Mouse (Mus musculus): ENCODE results near the gene Htatip2. TPM values are rescaled to one million over a fixed set of nuclear protein-coding genes. Genes with fewer than 3 reads are reported as not detected.

Htatip2 gene
- polyA plus RNA-seq, 1 experiment from 2014 or later: 4.5 TPM

DNA sequence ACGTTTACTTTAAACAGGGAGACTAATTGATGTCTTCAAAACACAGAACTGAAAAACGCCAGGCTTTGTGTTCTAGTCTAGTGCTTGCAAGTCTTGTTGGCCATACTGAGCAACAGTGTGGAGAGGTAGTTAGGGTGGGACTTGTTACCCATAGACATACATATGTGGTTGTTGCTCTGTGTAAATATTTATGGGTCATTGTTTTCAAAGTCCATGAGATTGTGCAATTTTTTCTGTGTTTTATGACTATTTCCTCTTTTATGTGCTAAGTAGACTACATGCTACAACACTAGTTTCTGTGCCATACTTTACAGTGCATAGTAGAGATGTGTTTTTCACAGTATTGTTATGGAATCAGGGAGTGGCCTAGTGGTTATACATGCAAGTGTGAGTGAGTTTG is 35.4 kb downstream of the Htatip2 start:
- no peak overlapping the region for H3K4me2 ChIP-seq (replicated peaks)
- WGBS: 91% methylated on average over 2 of the region's 2 CpGs
- H3K27me3 ChIP-seq: no peaks in the 10 kb centered on the region
- no peak overlapping the region for H3K9ac ChIP-seq (replicated peaks)
- H3K4me1 ChIP-seq (replicated peaks): no peaks in the 10 kb centered on the region
- ATAC-seq: no peak
- H3K27ac ChIP-seq: no peak overlapping the region
- peaks cover 54% of the 10 kb centered on the region for H3K36me3 ChIP-seq
- no peaks in the 10 kb centered on the region for H3K9me3 ChIP-seq
- no peak overlapping the region for H3K4me3 ChIP-seq (replicated peaks)

GRCm38 (mm10) chr7:49797171-49797570 is 38.3 kb downstream of the Htatip2 start:
- H3K9ac ChIP-seq (replicated peaks): no peak overlapping the region
- WGBS: 75% methylated on average over 1 of the region's 1 CpGs
- H3K4me3 ChIP-seq (replicated peaks): no peak overlapping the region
- no peak overlapping the region for H3K27ac ChIP-seq
- H3K4me1 ChIP-seq (replicated peaks): no peaks in the 10 kb centered on the region
- H3K27me3 ChIP-seq: no peaks in the 10 kb centered on the region
- peaks cover 51% of the 10 kb centered on the region for H3K36me3 ChIP-seq
- H3K9me3 ChIP-seq: no peaks in the 10 kb centered on the region
- no peak for ATAC-seq
- H3K4me2 ChIP-seq (replicated peaks): no peak overlapping the region

- Histone ChIP-seq H3K4me1 (replicated peaks) (no peaks in the 10 kb centered on the region), H3K9me3 (no peaks in the 10 kb centered on the region), H3K9ac (replicated peaks) (no peak overlapping the region), H3K4me2 (replicated peaks) (no peak overlapping the region), H3K36me3 (peaks cover 41% of the 10 kb centered on the region), H3K4me3 (replicated peaks) (no peak overlapping the region), H3K27me3 (no peaks in the 10 kb centered on the region), H3K27ac (no peak overlapping the region)
- no peak for ATAC-seq
- 87% methylated on average over 6 of the region's 6 CpGs for WGBS
Measured at GRCm38 (mm10) chr7:49803511-49803910, 44.6 kb downstream of the Htatip2 start.

DNA sequence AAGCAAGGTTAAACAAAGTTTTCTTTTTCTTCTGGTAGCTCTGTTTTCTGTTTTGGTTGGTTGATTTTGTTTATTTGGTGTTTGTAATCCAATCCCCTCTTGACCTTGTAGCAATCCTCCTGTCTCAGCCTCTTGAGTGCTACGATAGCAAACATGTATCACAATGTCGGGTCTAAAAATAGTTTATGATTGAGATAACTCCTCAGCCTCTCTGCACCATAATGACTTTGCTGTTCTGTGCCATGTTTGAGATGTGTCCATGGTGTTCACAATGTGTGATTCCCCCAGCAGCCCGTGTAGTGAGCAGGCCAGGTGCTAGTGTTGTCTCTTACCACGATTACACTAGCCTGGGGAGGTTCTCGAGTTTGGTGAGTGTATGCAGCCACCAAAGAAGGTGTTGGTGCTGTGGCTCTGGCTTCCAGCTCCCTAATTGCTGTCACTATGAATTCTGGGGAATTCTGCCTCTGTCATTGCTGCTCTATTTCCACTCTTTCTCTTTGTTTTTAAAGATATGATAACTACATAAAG is 45.8 kb downstream of the Htatip2 start:
- no peaks in the 10 kb centered on the region for H3K27me3 ChIP-seq
- no peak for ATAC-seq
- peaks cover 31% of the 10 kb centered on the region for H3K36me3 ChIP-seq
- no peak overlapping the region for H3K4me2 ChIP-seq (replicated peaks)
- no peak overlapping the region for H3K4me3 ChIP-seq (replicated peaks)
- WGBS: 84% methylated on average over 5 of the region's 5 CpGs
- no peaks in the 10 kb centered on the region for H3K4me1 ChIP-seq (replicated peaks)
- H3K27ac ChIP-seq: no peak overlapping the region
- H3K9me3 ChIP-seq: no peaks in the 10 kb centered on the region
- H3K9ac ChIP-seq (replicated peaks): no peak overlapping the region

DNA sequence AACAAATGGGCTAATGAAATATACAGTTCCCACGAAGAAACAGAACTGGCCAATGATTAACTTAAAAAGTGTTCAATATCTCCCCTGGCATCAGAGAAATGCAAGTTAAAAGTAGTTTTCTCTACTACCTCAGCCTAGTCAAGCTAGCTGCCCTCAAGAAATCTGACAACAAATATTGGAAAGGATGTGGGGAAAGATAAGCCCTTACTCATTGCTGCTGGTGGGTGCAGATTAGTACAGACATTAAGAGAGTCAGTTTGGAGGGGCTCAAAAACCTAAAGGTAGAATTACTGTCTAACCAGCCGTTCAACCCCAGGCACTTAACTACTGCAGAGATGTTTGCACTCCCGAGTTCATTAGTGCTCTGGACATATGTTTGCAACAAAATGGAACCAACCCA is 46.7 kb downstream of the Htatip2 start:
- 83% methylated on average over 3 of the region's 3 CpGs for WGBS
- H3K27me3 ChIP-seq: no peaks in the 10 kb centered on the region
- no peak overlapping the region for H3K27ac ChIP-seq
- H3K4me3 ChIP-seq (replicated peaks): no peak overlapping the region
- H3K4me1 ChIP-seq (replicated peaks): no peaks in the 10 kb centered on the region
- ATAC-seq: no peak
- H3K36me3 ChIP-seq: peaks cover 26% of the 10 kb centered on the region
- H3K9ac ChIP-seq (replicated peaks): no peak overlapping the region
- H3K4me2 ChIP-seq (replicated peaks): no peak overlapping the region
- H3K9me3 ChIP-seq: no peaks in the 10 kb centered on the region

DNA sequence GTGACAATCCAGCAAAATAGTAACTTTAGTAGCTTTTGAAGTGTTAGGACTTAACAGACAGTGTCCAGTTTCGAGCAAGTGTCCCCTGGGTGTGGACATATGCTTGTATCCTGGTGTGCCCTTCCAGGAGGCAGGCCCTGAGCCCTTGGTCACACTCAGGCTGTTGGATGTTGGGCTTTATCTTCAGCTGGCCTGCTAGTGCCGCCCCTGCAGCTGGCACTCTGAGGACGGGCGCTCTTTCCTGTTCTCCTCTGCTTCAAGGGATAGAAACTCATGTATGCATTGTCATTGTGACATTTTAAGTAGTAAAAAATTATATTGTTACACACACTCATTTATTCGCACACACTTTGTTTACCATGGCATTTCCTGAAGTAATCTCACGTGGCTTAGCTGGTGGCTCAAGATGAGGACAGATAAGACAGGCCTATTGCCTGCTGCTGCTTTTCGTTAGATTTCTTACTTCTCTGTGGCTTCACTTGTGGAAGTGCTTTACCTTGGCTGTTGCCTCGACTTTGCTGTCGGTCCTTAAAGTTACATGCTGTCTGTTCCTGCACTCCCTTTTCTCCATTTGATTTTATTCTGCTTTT is 48.3 kb downstream of the Htatip2 start:
- H3K4me1 ChIP-seq (replicated peaks): no peaks in the 10 kb centered on the region
- no peak overlapping the region for H3K4me3 ChIP-seq (replicated peaks)
- no peaks in the 10 kb centered on the region for H3K27me3 ChIP-seq
- no peaks in the 10 kb centered on the region for H3K9me3 ChIP-seq
- 87% methylated on average over 9 of the region's 9 CpGs for whole genome bisulfite sequencing
- ATAC-seq: no peak
- H3K27ac ChIP-seq: no peak overlapping the region
- peaks cover 21% of the 10 kb centered on the region for H3K36me3 ChIP-seq
- H3K4me2 ChIP-seq (replicated peaks): no peak overlapping the region
- H3K9ac ChIP-seq (replicated peaks): no peak overlapping the region

DNA sequence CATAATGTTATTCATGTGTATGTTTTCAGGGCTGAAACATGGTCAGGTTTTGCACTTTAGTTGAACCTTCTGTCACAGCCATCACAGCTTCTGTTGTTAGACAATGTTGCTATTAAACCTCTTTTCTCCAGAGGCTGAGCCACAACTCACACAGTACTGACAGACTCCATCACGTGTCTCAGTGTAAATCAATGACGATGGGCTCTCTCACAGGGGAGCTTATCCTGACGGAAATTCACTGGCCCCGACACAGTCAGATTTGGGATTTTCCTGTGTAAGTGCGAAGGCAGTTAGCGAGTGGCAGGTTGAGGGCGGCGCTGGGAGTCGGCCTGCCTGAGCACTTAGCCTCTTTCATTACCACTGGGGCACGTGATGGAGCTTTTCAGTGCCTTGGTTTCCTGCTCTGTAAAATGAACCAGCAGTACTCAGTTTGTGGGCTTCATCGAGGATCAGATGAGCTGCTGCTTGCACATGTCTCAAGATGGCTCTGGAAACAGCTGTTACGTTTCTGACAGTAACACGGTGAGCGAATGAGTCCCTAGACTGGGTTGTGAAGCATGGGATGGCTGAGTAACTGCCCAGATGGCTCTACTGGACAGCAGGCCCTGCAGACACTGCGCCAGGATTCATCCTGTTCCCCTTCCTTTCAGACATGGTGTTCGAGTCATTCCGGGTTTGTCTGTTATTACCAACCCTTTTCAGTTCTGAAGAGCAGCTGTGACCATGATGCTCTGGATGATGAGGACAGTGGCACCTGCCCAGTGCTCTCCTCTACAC is 49.1 kb downstream of the Htatip2 start:
- Histone ChIP-seq H3K4me3 (replicated peaks) (no peak overlapping the region), H3K36me3 (peaks cover 15% of the 10 kb centered on the region), H3K27ac (no peak overlapping the region), H3K4me2 (replicated peaks) (no peak overlapping the region), H3K9me3 (no peaks in the 10 kb centered on the region), H3K27me3 (no peaks in the 10 kb centered on the region), H3K4me1 (replicated peaks) (no peaks in the 10 kb centered on the region), H3K9ac (replicated peaks) (no peak overlapping the region)
- WGBS: 81% methylated on average over 17 of the region's 17 CpGs
- ATAC-seq: 0 out of 2 replicates have a peak, but pooled peaks have one; percentile 11

DNA sequence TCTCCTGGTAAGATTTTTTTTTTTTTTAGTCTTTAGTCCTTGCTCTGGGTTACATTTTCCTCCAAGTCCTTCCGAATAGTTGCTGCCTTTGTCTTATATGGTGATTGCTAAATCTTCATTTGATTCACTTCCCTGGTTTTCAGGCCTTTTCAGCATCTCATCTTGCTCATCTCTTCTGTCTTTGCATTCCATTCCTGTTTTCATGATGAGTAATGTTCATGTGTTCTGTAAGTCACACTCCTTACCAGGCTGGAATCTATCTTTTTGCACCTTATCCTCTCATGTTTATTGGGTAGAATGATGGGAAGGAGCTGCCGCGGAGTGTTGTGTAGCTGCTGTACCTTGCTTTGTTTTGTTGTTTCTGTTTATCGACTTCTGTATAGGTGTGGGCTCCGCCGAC is 50.2 kb downstream of the Htatip2 start:
- Histone ChIP-seq H3K4me3 (replicated peaks) (no peak overlapping the region), H3K4me2 (replicated peaks) (no peak overlapping the region), H3K9ac (replicated peaks) (no peak overlapping the region), H3K36me3 (peaks cover 12% of the 10 kb centered on the region), H3K4me1 (replicated peaks) (no peaks in the 10 kb centered on the region), H3K27ac (no peak overlapping the region), H3K9me3 (no peaks in the 10 kb centered on the region), H3K27me3 (no peaks in the 10 kb centered on the region)
- WGBS: 93% methylated on average over 6 of the region's 6 CpGs
- no peak for ATAC-seq

GRCm38 (mm10) chr7:49809562-49809961 is 50.6 kb downstream of the Htatip2 start:
- WGBS: 59% methylated on average over 3 of the region's 3 CpGs
- no peak overlapping the region for H3K4me2 ChIP-seq (replicated peaks)
- peaks cover 13% of the 10 kb centered on the region for H3K36me3 ChIP-seq
- H3K9ac ChIP-seq (replicated peaks): no peak overlapping the region
- H3K27ac ChIP-seq: no peak overlapping the region
- H3K27me3 ChIP-seq: no peaks in the 10 kb centered on the region
- no peak overlapping the region for H3K4me3 ChIP-seq (replicated peaks)
- H3K4me1 ChIP-seq (replicated peaks): no peaks in the 10 kb centered on the region
- no peak for ATAC-seq
- H3K9me3 ChIP-seq: no peaks in the 10 kb centered on the region

- Histone ChIP-seq H3K27ac (no peak overlapping the region), H3K9ac (replicated peaks) (no peak overlapping the region), H3K4me2 (replicated peaks) (no peak overlapping the region), H3K9me3 (no peaks in the 10 kb centered on the region), H3K27me3 (no peaks in the 10 kb centered on the region), H3K36me3 (peaks cover 18% of the 10 kb centered on the region), H3K4me1 (replicated peaks) (no peaks in the 10 kb centered on the region), H3K4me3 (replicated peaks) (no peak overlapping the region)
- WGBS: 61% methylated on average over 4 of the region's 4 CpGs
- peak; percentile 27; the same call in 1 of the 2 replicates for ATAC-seq
Measured at GRCm38 (mm10) chr7:49811346-49811745, 52.4 kb downstream of the Htatip2 start.

- H3K4me3 ChIP-seq (replicated peaks): no peak overlapping the region
- H3K36me3 ChIP-seq: peaks cover 11% of the 10 kb centered on the region; the same call in 1 of the 2 replicates
- H3K9me3 ChIP-seq: no peaks in the 10 kb centered on the region
- H3K4me2 ChIP-seq (replicated peaks): no peak overlapping the region
- 7% methylated on average over 4 of the region's 4 CpGs for WGBS
- H3K27me3 ChIP-seq: no peaks in the 10 kb centered on the region
- H3K4me1 ChIP-seq (replicated peaks): peaks cover 14% of the 10 kb centered on the region
- peak; percentile 86 for ATAC-seq
- H3K9ac ChIP-seq (replicated peaks): no peak overlapping the region
- H3K27ac ChIP-seq: peak overlapping the region; percentile 53
Measured at GRCm38 (mm10) chr7:49819393-49819792, 60.5 kb downstream of the Htatip2 start.

DNA sequence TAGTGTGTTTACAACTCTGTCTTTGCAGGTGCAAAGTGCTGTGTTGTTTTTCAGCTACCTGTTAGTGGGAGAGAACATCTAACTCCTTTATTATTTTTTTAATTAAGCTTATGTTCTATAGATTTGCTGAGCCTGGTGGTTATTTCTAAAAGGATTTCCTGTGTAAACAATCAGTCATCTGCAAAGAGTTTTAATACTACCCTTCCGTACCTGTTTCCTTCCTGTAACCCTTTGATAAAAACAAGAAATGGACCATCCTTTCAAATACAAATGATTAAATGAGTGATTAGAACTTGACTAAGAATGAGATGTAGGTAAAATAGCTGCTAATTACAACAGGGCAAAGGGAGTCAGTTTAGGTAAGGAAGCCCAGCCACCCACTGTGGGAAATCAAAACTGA is 62.5 kb downstream of the Htatip2 start:
- Histone ChIP-seq H3K9me3 (no peaks in the 10 kb centered on the region), H3K4me3 (replicated peaks) (no peak overlapping the region), H3K27me3 (no peaks in the 10 kb centered on the region), H3K27ac (no peak overlapping the region), H3K4me2 (replicated peaks) (no peak overlapping the region), H3K9ac (replicated peaks) (no peak overlapping the region), H3K36me3 (peaks cover 5% of the 10 kb centered on the region; the same call in 1 of the 2 replicates), H3K4me1 (replicated peaks) (peaks cover 14% of the 10 kb centered on the region)
- 84% methylated on average over 1 of the region's 1 CpGs for WGBS
- ATAC-seq: no peak
